Mouse (Mus musculus) forebrain, embryonic 16.5 days (tissue): ENCODE results near the gene Vmn1r123. TPM values are rescaled to one million over a fixed set of nuclear protein-coding genes. Genes with fewer than 3 reads are reported as not detected.
"Not testable (repeated sequence)": the region's sequence is repeated elsewhere in the genome, so short reads cannot be mapped to it uniquely, and the experiment has no call there.

Source experiments
- ATAC-seq: fragments of 200-750 bp; cut with Nextera tagmentation; 2 replicates; pipeline ENCODE4 v1.8.0; 2017; ENCODE audit warnings: mild to moderate bottlenecking, moderate library complexity
- H3K27ac ChIP-seq: fragments of 300-500 bp; sonication (generic); 2 replicates; pipeline ENCODE4 v1.5.1; 2014; ENCODE audit warnings: low read length, control low read depth
- H3K27me3 ChIP-seq: fragments of 300-500 bp; sonication (generic); replicated peaks from 2 replicates; pipeline ENCODE4 v1.6.1; 2014; ENCODE audit warnings: low read length; ENCODE audit not compliant: control insufficient read depth, insufficient read depth
- H3K36me3 ChIP-seq: fragments of 300-500 bp; sonication (generic); 2 replicates; pipeline ENCODE4 v1.6.1; 2014; ENCODE audit not compliant: control insufficient read depth, insufficient read depth
- H3K4me1 ChIP-seq: fragments of 300-500 bp; sonication (generic); replicated peaks from 2 replicates; pipeline ENCODE4 v1.6.1; 2014; ENCODE audit warnings: low read length; ENCODE audit not compliant: control insufficient read depth, insufficient read depth
- H3K4me2 ChIP-seq: fragments of 300-500 bp; sonication (generic); 2 replicates; pipeline ENCODE4 v1.6.1; 2014; ENCODE audit warnings: mild to moderate bottlenecking, low read length, control low read depth
- H3K4me3 ChIP-seq: fragments of 300-500 bp; sonication (generic); replicated peaks from 2 replicates; pipeline ENCODE4 v1.5.1; 2014; ENCODE audit warnings: mild to moderate bottlenecking, low read length, control low read depth
- H3K9ac ChIP-seq: fragments of 300-500 bp; sonication (generic); replicated peaks from 2 replicates; pipeline ENCODE4 v1.6.1; 2014; ENCODE audit warnings: low read depth, low read length, control low read depth
- H3K9me3 ChIP-seq: fragments of 300-500 bp; sonication (generic); 2 replicates; pipeline ENCODE4 v1.6.1; 2016; ENCODE audit warnings: low read length; ENCODE audit not compliant: control insufficient read depth
- WGBS: fragments of 180-500 bp; shearing (Covaris S2); extraction: QIAGEN DNeasy Blood & Tissue Kit; methylation state at CpG from one replicate; pipeline ENCODE4 v1.1.7; 2014; 5-methylcytosine and 5-hydroxymethylcytosine counted together
- polyA plus RNA-seq: library from polyadenylated mRNA; unstranded; fragments of >200 nt; fragmentation: Nextera tagmentation; extraction: Ambion mirVana; gene quantifications from 2 replicates; pipeline ENCODE4 v1.2.1, GENCODE M21; 2015

Gene Vmn1r123
- polyA plus RNA-seq, result not detected in 2 replicates

DNA sequence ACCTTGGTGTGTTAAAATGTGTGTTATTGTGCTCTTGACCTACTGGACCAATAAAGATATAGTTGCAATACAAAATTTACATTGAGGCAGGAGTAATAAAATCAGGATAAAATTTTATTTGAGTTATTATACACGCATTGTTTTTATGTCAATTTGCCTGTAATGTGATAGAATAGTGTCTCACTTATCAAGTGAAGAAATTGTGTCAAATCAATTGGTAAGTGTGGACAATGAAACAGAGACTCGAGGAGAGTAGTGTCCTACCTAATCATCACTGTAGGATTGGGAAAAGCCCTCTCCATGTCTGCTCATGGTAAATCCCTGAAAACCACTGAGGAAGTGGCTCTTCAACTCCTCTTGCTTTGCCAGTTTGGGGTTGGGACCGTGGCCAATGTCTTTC is at the start of gene Vmn1r123:
Gene Vmn1r123 (plus strand): TSS at position 301 of the 400 bp plus-strand sequence.
- not testable (repeated sequence) for ATAC-seq, H3K4me3 ChIP-seq, H3K4me2 ChIP-seq, H3K9me3 ChIP-seq, H3K27me3 ChIP-seq, H3K9ac ChIP-seq, H3K4me1 ChIP-seq, H3K27ac ChIP-seq, H3K36me3 ChIP-seq
- WGBS, result 0% methylated on average over 1 of the region's 3 CpGs

DNA sequence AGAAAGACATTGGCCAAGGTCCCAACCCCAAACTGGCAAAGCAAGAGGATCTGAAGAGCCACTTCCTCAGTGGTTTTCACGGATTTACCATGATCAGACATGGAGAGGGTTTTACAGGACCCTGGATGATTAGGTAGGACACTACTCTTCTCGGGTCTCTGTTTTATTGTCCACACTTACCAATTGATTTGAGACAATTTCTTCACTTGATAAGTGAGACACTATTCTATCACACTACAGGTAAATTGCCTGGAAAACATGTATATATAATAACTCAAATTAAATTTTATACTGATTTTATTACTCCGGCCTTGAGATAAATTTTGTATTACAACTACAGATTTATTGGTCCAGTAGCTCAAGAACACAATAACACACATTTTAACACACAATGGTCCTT is 28.0 kb upstream of the Vmn1r123 start, which contains the start of gene Vmn1r122:
Gene Vmn1r122 (minus strand): TSS at position 101 of the 400 bp plus-strand sequence.
- not testable (repeated sequence) for H3K27ac ChIP-seq, H3K9ac ChIP-seq, ATAC-seq, H3K27me3 ChIP-seq, H3K9me3 ChIP-seq, H3K4me2 ChIP-seq, H3K36me3 ChIP-seq, H3K4me1 ChIP-seq, H3K4me3 ChIP-seq
- WGBS, result 55% methylated on average over 2 of the region's 3 CpGs

DNA sequence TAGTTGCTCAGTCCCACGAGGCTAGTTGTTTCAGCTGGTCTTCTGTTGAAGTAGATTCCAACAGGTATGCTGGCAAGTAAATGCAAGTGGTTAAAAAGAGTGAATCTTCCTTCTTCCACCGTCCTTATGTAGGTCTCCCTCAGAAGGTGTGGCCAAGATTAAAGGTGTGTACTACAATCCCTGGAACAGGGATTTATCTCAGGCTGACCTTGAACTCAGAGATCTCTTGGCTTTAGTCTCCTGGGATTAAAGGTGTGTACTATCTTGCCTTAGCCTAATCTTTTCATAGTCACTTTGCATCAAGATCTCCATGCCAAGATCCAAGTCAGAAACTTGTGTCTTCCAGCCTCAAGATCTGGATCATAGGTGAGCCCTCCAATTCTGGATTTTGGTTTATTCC is 28.3 kb downstream of the Vmn1r123 start, which contains the start of gene Gm5157:
Gene Gm5157 (minus strand): TSS at position 101 of the 400 bp plus-strand sequence.
- H3K36me3 ChIP-seq, H3K4me2 ChIP-seq, ATAC-seq, H3K4me1 ChIP-seq, H3K27me3 ChIP-seq, H3K9me3 ChIP-seq, H3K27ac ChIP-seq, H3K9ac ChIP-seq, H3K4me3 ChIP-seq: not testable (repeated sequence)
- WGBS, result 44% methylated on average over 1 of the region's 2 CpGs

Other genes starting within 250 kb of the Vmn1r123 start
- not detected in 2 replicates for gene Vmn1r118, start 249.8 kb upstream of the Vmn1r123 start, polyA plus RNA-seq
- gene Vmn1r119, start 149.7 kb upstream of the Vmn1r123 start, polyA plus RNA-seq, result not detected in 2 replicates
- not detected in 2 replicates for gene Vmn1r120, start 108.4 kb upstream of the Vmn1r123 start, polyA plus RNA-seq
- not detected in 2 replicates for gene Vmn1r121, start 63.7 kb upstream of the Vmn1r123 start, polyA plus RNA-seq
- not detected in 2 replicates for gene Vmn1r122, start 28.1 kb upstream of the Vmn1r123 start, polyA plus RNA-seq
- gene Gm5157, start 28.2 kb downstream of the Vmn1r123 start, polyA plus RNA-seq, result not detected in 2 replicates
- gene Vmn1r124, start 98.4 kb downstream of the Vmn1r123 start, polyA plus RNA-seq, result not detected in 2 replicates
- gene Vmn1r125, start 110.0 kb downstream of the Vmn1r123 start, polyA plus RNA-seq, result not detected in 2 replicates
- gene Vmn1r126, start 139.3 kb downstream of the Vmn1r123 start, polyA plus RNA-seq, result not detected in 2 replicates
- gene Vmn1r127, start 157.7 kb downstream of the Vmn1r123 start, polyA plus RNA-seq, result not detected in 2 replicates
- gene Vmn1r128, start 187.2 kb downstream of the Vmn1r123 start, polyA plus RNA-seq, result not detected in 2 replicates
- gene Vmn1r129, start 199.1 kb downstream of the Vmn1r123 start, polyA plus RNA-seq, result not detected in 2 replicates